Mouse (Mus musculus) MEL (cell line): Measurements from ENCODE around the gene Marf1. TPM values are rescaled to one million over a fixed set of nuclear protein-coding genes. Genes with fewer than 3 reads are reported as not detected.

Source experiments
- DNase-seq: peaks from one replicate; pipeline ENCODE4 v3.0.0; 2011; ENCODE audit warnings: low read depth, low spot score
- H3K27ac ChIP-seq: 2 replicates; pipeline ENCODE4 v1.5.1; 2012; ENCODE audit warnings: low read depth, mild to moderate bottlenecking, control low read depth, low read length, moderate library complexity; ENCODE audit not compliant: control insufficient read depth
- H3K27me3 ChIP-seq, 2 experiments: fragments of 150-350 bp in 1 of 2; sonication (generic) in 1 of 2; 2 replicates each; pipeline ENCODE4 v1.6.1; 2012; ENCODE audit warnings: low read length in 2 of 2, mild to moderate bottlenecking in 2 of 2, improper control_type of control experiment in 1 of 2, moderate library complexity in 1 of 2; ENCODE audit not compliant: insufficient read depth in 2 of 2, control insufficient read depth in 1 of 2
- H3K36me3 ChIP-seq, 2 experiments: 2 replicates each; pipeline ENCODE4 v1.6.1; 2012 to 2014; ENCODE audit warnings: low read length in 2 of 2, improper control_type of control experiment in 1 of 2, inconsistent platforms in 1 of 2, mild to moderate bottlenecking in 1 of 2; ENCODE audit not compliant: insufficient read depth in 2 of 2, control insufficient read depth in 1 of 2
- H3K4me1 ChIP-seq, 2 experiments: fragments of 150-350 bp in 1 of 2; sonication (generic) in 1 of 2; 2 replicates each; pipeline ENCODE4 v1.6.1; 2012; ENCODE audit warnings: low read length in 2 of 2, improper control_type of control experiment in 1 of 2, mild to moderate bottlenecking in 1 of 2; ENCODE audit not compliant: insufficient read depth in 2 of 2, control insufficient read depth in 1 of 2
- H3K4me3 ChIP-seq, 2 experiments: fragments of 150-350 bp in 1 of 2; sonication (generic) in 1 of 2; 2 replicates each; pipeline ENCODE4 v1.5.1; 2012; ENCODE audit warnings: low read depth in 2 of 2, low read length in 2 of 2, mild to moderate bottlenecking in 2 of 2, moderate library complexity in 2 of 2, control low read depth in 1 of 2, improper control_type of control experiment in 1 of 2; ENCODE audit not compliant: control insufficient read depth in 1 of 2, insufficient read depth in 1 of 2
- H3K79me2 ChIP-seq: 2 replicates; pipeline ENCODE4 v1.6.1; 2012; ENCODE audit warnings: mild to moderate bottlenecking, low read length, moderate library complexity; ENCODE audit not compliant: control insufficient read depth, poor library complexity, insufficient read depth
- H3K9ac ChIP-seq: 2 replicates; pipeline ENCODE4 v1.6.1; 2012; ENCODE audit warnings: low read depth, mild to moderate bottlenecking, control low read depth, low read length, moderate library complexity; ENCODE audit not compliant: control insufficient read depth, poor library complexity, severe bottlenecking
- H3K9me3 ChIP-seq: fragments of 150-350 bp; sonication (generic); replicated peaks from 2 replicates; pipeline ENCODE4 v1.6.1; 2012; ENCODE audit warnings: mild to moderate bottlenecking, low read length, improper control_type of control experiment, moderate library complexity; ENCODE audit not compliant: insufficient read depth
- CHD1 ChIP-seq: IDR thresholded peaks from 2 replicates; pipeline ENCODE4 v1.6.1; 2012; ENCODE audit warnings: low read depth, mild to moderate bottlenecking, inconsistent platforms, low read length, improper control_type of control experiment
- CHD2 ChIP-seq: IDR thresholded peaks from 2 replicates; pipeline ENCODE4 v1.6.1; 2011; ENCODE audit warnings: low read length, improper control_type of control experiment
- CTCF ChIP-seq, 3 experiments: IDR thresholded peaks in 2 of 3; conservative IDR thresholded peaks in 1 of 3; 2 replicates each; pipeline ENCODE4 v1.5.1; 2011 to 2012; ENCODE audit warnings: low read length in 3 of 3, low read depth in 2 of 3, mild to moderate bottlenecking in 2 of 3, improper control_type of control experiment in 1 of 3, inconsistent platforms in 1 of 3, mixed read lengths in 1 of 3, moderate library complexity in 1 of 3; ENCODE audit not compliant: control insufficient read depth in 1 of 3, insufficient read depth in 1 of 3, poor library complexity in 1 of 3, severe bottlenecking in 1 of 3
- ELF1 ChIP-seq: IDR thresholded peaks from 2 replicates; pipeline ENCODE4 v1.6.1; 2014; ENCODE audit warnings: low read depth, mild to moderate bottlenecking, inconsistent platforms, low read length, improper control_type of control experiment, moderate library complexity
- EP300 ChIP-seq, 2 experiments: IDR thresholded peaks; 2 replicates each; pipeline ENCODE4 v1.6.1; 2011; ENCODE audit warnings: improper control_type of control experiment in 2 of 2, low read length in 2 of 2, low read depth in 1 of 2, mild to moderate bottlenecking in 1 of 2
- ETS1 ChIP-seq: IDR thresholded peaks from 2 replicates; pipeline ENCODE4 v1.6.1; 2012; ENCODE audit warnings: low read depth, mild to moderate bottlenecking, inconsistent platforms, low read length, improper control_type of control experiment, moderate library complexity
- GATA1 ChIP-seq: IDR thresholded peaks from 2 replicates; pipeline ENCODE4 v1.6.1; 2011; ENCODE audit warnings: low read depth, low read length, improper control_type of control experiment
- HCFC1 ChIP-seq: IDR thresholded peaks from 2 replicates; pipeline ENCODE4 v1.6.1; 2012; ENCODE audit warnings: low read depth, mild to moderate bottlenecking, inconsistent platforms, low read length, improper control_type of control experiment, moderate library complexity
- MAX ChIP-seq: IDR thresholded peaks from 2 replicates; pipeline ENCODE4 v1.6.1; 2011; ENCODE audit warnings: low read length, improper control_type of control experiment
- MEF2A ChIP-seq: IDR thresholded peaks from 2 replicates; pipeline ENCODE4 v1.6.1; 2014; ENCODE audit warnings: low read depth, mild to moderate bottlenecking, inconsistent platforms, low read length, improper control_type of control experiment; ENCODE audit not compliant: poor library complexity, insufficient replicate concordance, severe bottlenecking; ENCODE audit errors: extremely low read depth
- POLR2AphosphoS2 ChIP-seq: IDR thresholded peaks from 2 replicates; pipeline ENCODE4 v1.6.1; 2011; ENCODE audit warnings: low read length, improper control_type of control experiment
- RAD21 ChIP-seq: IDR thresholded peaks from 2 replicates; pipeline ENCODE4 v1.6.1; 2011; ENCODE audit warnings: mild to moderate bottlenecking, low read depth, low read length, improper control_type of control experiment
- RCOR1 ChIP-seq: IDR thresholded peaks from 2 replicates; pipeline ENCODE4 v1.6.1; 2012; ENCODE audit warnings: low read depth, mild to moderate bottlenecking, inconsistent platforms, low read length, improper control_type of control experiment
- SIN3A ChIP-seq: IDR thresholded peaks from 2 replicates; pipeline ENCODE4 v1.6.1; 2012; ENCODE audit warnings: low read length, improper control_type of control experiment, inconsistent platforms
- SMC3 ChIP-seq: IDR thresholded peaks from 2 replicates; pipeline ENCODE4 v1.6.1; 2011; ENCODE audit warnings: low read depth, low read length, improper control_type of control experiment
- TBP ChIP-seq: IDR thresholded peaks from 2 replicates; pipeline ENCODE4 v1.8.0; 2011; ENCODE audit warnings: low read depth, low read length, improper control_type of control experiment
- TCF12 ChIP-seq: IDR thresholded peaks from 2 replicates; pipeline ENCODE4 v1.6.1; 2014; ENCODE audit warnings: low read depth, mild to moderate bottlenecking, inconsistent platforms, low read length, improper control_type of control experiment, moderate library complexity
- UBTF ChIP-seq: IDR thresholded peaks from 2 replicates; pipeline ENCODE4 v1.6.1; 2012; ENCODE audit warnings: low read depth, mild to moderate bottlenecking, inconsistent platforms, low read length, improper control_type of control experiment, moderate library complexity, borderline replicate concordance; ENCODE audit not compliant: insufficient read depth
- polyA plus RNA-seq, 2 experiments: library from polyadenylated mRNA; stranded (reverse) in 1 of 2; unstranded in 1 of 2; fragments of >175 nt in 1 of 2; fragments of >200 nt in 1 of 2; gene quantifications; 2 replicates each; pipeline versions ENCODE4 v1.2.1 to v1.2.4; 2012; ENCODE audit warnings: low replicate concordance in 2 of 2, low read depth in 1 of 2; ENCODE audit not compliant: insufficient read length in 2 of 2, insufficient read depth in 1 of 2, missing spikeins in 1 of 2
- total RNA-seq: library from RNA; depleted of rRNA; stranded (reverse); fragments of 300-350 nt; gene quantifications from 2 replicates; pipeline ENCODE4 v1.2.3, GENCODE M21; 2012

Gene Marf1
- total and polyA plus RNA-seq, 3 experiments, result 8.7 to 16.2 TPM; not detected in 1

DNA sequence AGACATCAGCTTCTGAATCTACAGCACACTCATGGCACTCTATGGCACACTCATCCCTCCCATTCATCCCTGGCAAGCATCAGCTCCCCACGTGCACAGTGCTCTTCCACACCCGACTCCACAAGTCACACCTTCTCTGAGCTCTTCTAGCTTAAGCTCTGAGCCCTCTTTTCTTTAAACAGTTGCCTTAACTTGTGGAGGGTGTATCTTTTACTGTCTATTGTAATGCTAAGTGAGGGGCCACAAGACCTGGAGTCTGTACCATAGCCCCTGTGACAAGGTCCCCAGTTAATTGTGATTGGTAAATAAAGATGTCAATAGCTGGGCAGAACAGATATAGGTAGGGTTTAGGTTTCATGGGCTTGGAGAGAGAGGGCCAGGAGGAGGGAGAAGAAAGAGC lies 39.2 kb downstream of the Marf1 start:
- H3K36me3 ChIP-seq, result peaks cover 8 to 25% of the 10 kb centered on the region in 2 experiments
- no peak overlapping the region for H3K27ac ChIP-seq
- no peak for DNase-seq

DNA sequence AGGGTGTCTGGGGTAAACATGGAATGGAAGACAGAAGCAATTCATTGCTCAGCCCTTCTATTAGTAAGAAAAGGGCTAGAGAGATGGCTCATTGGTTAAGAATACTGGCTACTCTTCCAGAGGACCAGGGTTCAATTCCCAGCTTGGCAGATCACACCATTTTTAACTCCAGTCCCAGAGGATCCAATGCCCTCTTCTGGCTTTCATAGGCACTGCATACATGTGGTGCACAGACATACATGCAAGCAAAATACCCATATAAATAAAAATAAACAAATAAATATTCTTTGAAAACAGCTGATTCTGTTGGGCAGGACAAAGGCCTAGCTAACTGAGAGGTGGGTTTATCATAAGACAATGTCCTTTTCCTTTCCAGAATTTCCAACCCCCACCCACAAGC lies 40.6 kb downstream of the Marf1 start:
- Histone ChIP-seq H3K36me3 (peaks cover 7 to 29% of the 10 kb centered on the region in 2 experiments), H3K4me3 (no peak overlapping the region), H3K27ac (no peak overlapping the region), H3K27me3 (no peaks in the 10 kb centered on the region), H3K4me1 (peaks cover 14 to 17% of the 10 kb centered on the region in 2 experiments), H3K9me3 (no peaks in the 10 kb centered on the region), H3K79me2 (no peaks in the 10 kb centered on the region)
- TF ChIP-seq ETS1, result no peak
- peak; percentile 18 for TF ChIP-seq RAD21
- no peak for TF ChIP-seq UBTF
- TF ChIP-seq CTCF (IDR thresholded peaks at IDR 0.05 in 2 of 3, conservative IDR thresholded peaks at IDR 0.05 in 1 of 3; ENCODE audit: control insufficient read depth in 1 of 3, insufficient read depth in 1 of 3, low read depth in 2 of 3, low read length in 3 of 3, poor library complexity in 1 of 3, severe bottlenecking in 1 of 3), result peak in 1 of 3 experiments; percentile 15; a peak in 2 of 6 replicates
- TF ChIP-seq SMC3, result 0 out of 2 replicates have a peak, but pooled peaks have one; percentile 5
- no peak for TF ChIP-seq POLR2AphosphoS2
- TF ChIP-seq, all 39 proteins: peak for 3
- no peak for DNase-seq
- H3K9ac ChIP-seq, result no peak overlapping the region

More for the DNA sequence above, 39.2 kb downstream of the Marf1 start:
- Histone ChIP-seq H3K9ac (no peak overlapping the region), H3K9me3 (no peaks in the 10 kb centered on the region), H3K4me3 (no peak overlapping the region), H3K4me1 (peaks cover 6 to 17% of the 10 kb centered on the region in 2 experiments), H3K27me3 (no peaks in the 10 kb centered on the region)
- TF ChIP-seq TBP (no peak), CHD1 (no peak), MEF2A (no peak)
- TF ChIP-seq, all 39 proteins: peak for 0
- H3K79me2 ChIP-seq, result no peaks in the 10 kb centered on the region

- peak; percentile 67 for DNase-seq
- Histone ChIP-seq H3K9me3 (no peaks in the 10 kb centered on the region), H3K36me3 (peaks cover 2 to 38% of the 10 kb centered on the region in 2 experiments), H3K4me1 (peaks cover 22 to 26% of the 10 kb centered on the region in 2 experiments), H3K9ac (no peak overlapping the region), H3K27ac (peak overlapping the region; percentile 48), H3K79me2 (no peaks in the 10 kb centered on the region)
- TF ChIP-seq GATA1 (peak; percentile 70), RCOR1 (peak; percentile 45; the same call in 1 of the 2 replicates), SIN3A (peak; percentile 18; the same call in 1 of the 2 replicates), ELF1 (no peak; the same call in 1 of the 2 replicates), EP300 (IDR thresholded peaks at IDR 0.05; ENCODE audit: low read depth in 1 of 2, low read length in 2 of 2) (peak; percentile 62 to 65), TCF12 (peak; percentile 16; the same call in 1 of the 2 replicates), ETS1 (no peak), MAX (no peak), CHD2 (no peak), HCFC1 (no peak)
- TF ChIP-seq, all 39 proteins: peak for 5
- no peaks in the 10 kb centered on the region for H3K27me3 ChIP-seq
- H3K4me3 ChIP-seq, result no peak overlapping the region
These were observed 41.6 kb downstream of the Marf1 start for GRCm38 (mm10) chr16:14121563-14121962.
